Mouse (Mus musculus) cerebellum, adult 9-10 months (tissue): Measurements from ENCODE around the gene 1700019N19Rik.
A peak's percentile ranks its signal among the peaks of the same experiment; 100 is the strongest.

ENCODE experiments used
- DNase-seq: peaks from one replicate; pipeline ENCODE4 v3.0.0; 2022

1700019N19Rik gene

GRCm38 (mm10) chr19:58805191-58805779 is 11.0 kb upstream of the 1700019N19Rik start:
- DNase-seq = no peak

GRCm38 (mm10) chr19:58795114-58795669 is 931 bp upstream of the 1700019N19Rik start:
- DNase-seq = no peak

GRCm38 (mm10) chr19:58789194-58789593 is 5.1 kb downstream of the 1700019N19Rik start:
- no peak for DNase-seq

- no peak for DNase-seq
These were observed 10.3 kb downstream of the 1700019N19Rik start for GRCm38 (mm10) chr19:58783938-58784337.

- DNase-seq = no peak
These were observed 12.7 kb downstream of the 1700019N19Rik start for GRCm38 (mm10) chr19:58781566-58781965.

- DNase-seq = no peak
These were observed 17.8 kb downstream of the 1700019N19Rik start for GRCm38 (mm10) chr19:58776461-58776860.

- no peak for DNase-seq
These were observed 26.9 kb downstream of the 1700019N19Rik start for GRCm38 (mm10) chr19:58767329-58767728.

GRCm38 (mm10) chr19:58762848-58763541 is 31.3 kb downstream of the 1700019N19Rik start:
- peak; percentile 9 for DNase-seq

GRCm38 (mm10) chr19:58762316-58762715 is 31.9 kb downstream of the 1700019N19Rik start:
- DNase-seq = no peak

GRCm38 (mm10) chr19:58759423-58759822 is 34.8 kb downstream of the 1700019N19Rik start, which contains the start of gene Pnliprp2:
Gene Pnliprp2 (plus strand): TSS chr19:58759719.
- no peak for DNase-seq

- no peak for DNase-seq
These were observed 35.4 kb downstream of the 1700019N19Rik start for GRCm38 (mm10) chr19:58758871-58759270.

GRCm38 (mm10) chr19:58751504-58751903 is 42.8 kb downstream of the 1700019N19Rik start:
- no peak for DNase-seq

GRCm38 (mm10) chr19:58750822-58751221 is 43.4 kb downstream of the 1700019N19Rik start:
- no peak for DNase-seq

- DNase-seq = no peak
These were observed 46.7 kb downstream of the 1700019N19Rik start for GRCm38 (mm10) chr19:58747498-58748000.

- no peak for DNase-seq
These were observed 50.5 kb downstream of the 1700019N19Rik start for GRCm38 (mm10) chr19:58743736-58744135.

GRCm38 (mm10) chr19:58742711-58743110 is 51.5 kb downstream of the 1700019N19Rik start:
- DNase-seq = no peak

GRCm38 (mm10) chr19:58741036-58741435 is 53.2 kb downstream of the 1700019N19Rik start:
- no peak for DNase-seq

- no peak for DNase-seq
These were observed 56.1 kb downstream of the 1700019N19Rik start for GRCm38 (mm10) chr19:58738111-58738510.
